Mouse (Mus musculus): ENCODE data around the gene Msx2. TPM values are rescaled to one million over a fixed set of nuclear protein-coding genes. Genes with fewer than 3 reads are reported as not detected.
A peak's percentile ranks its signal among the peaks of the same experiment; 100 is the strongest.

Gene Msx2
- polyA plus RNA-seq, 1 experiment = 3.1 TPM

- Histone ChIP-seq H3K4me3 (ENCODE audit: low read depth, low read length) (no peak overlapping the region), H3K9ac (ENCODE audit: low read depth, poor library complexity, severe bottlenecking) (no peak overlapping the region), H3K9me3 (replicated peaks; ENCODE audit: control insufficient read depth, insufficient read depth, low read length, poor library complexity, severe bottlenecking) (no peaks in the 10 kb centered on the region), H3K27me3 (ENCODE audit: control insufficient read depth, insufficient read depth, low read length, poor library complexity, severe bottlenecking) (no peaks in the 10 kb centered on the region), H3K27ac (ENCODE audit: insufficient read depth, low read length) (no peak overlapping the region), H3K4me1 (ENCODE audit: control insufficient read depth, insufficient read depth, low read length) (no peaks in the 10 kb centered on the region), H3K36me3 (ENCODE audit: control insufficient read depth, insufficient read depth, low read length, poor library complexity, severe bottlenecking) (no peaks in the 10 kb centered on the region)
- TF ChIP-seq EP300 (IDR thresholded peaks at IDR 0.05; ENCODE audit: insufficient read depth, low read depth, low read length) (no peak), POLR2A (IDR thresholded peaks at IDR 0.05; ENCODE audit: insufficient read depth, low read length) (no peak), CTCF (IDR thresholded peaks at IDR 0.05; ENCODE audit: low read depth, low read length) (no peak)
Observed at GRCm38 (mm10) chr13:53441307-53442028, 31.4 kb downstream of the Msx2 start.

- Histone ChIP-seq H3K4me3 (ENCODE audit: low read depth, low read length) (no peak overlapping the region), H3K36me3 (ENCODE audit: control insufficient read depth, insufficient read depth, low read length, poor library complexity, severe bottlenecking) (no peaks in the 10 kb centered on the region), H3K9ac (ENCODE audit: low read depth, poor library complexity, severe bottlenecking) (no peak overlapping the region), H3K27me3 (ENCODE audit: control insufficient read depth, insufficient read depth, low read length, poor library complexity, severe bottlenecking) (no peaks in the 10 kb centered on the region), H3K27ac (ENCODE audit: insufficient read depth, low read length) (no peak overlapping the region), H3K9me3 (replicated peaks; ENCODE audit: control insufficient read depth, insufficient read depth, low read length, poor library complexity, severe bottlenecking) (no peaks in the 10 kb centered on the region), H3K4me1 (ENCODE audit: control insufficient read depth, insufficient read depth, low read length) (no peaks in the 10 kb centered on the region)
- no peak for TF ChIP-seq CTCF (IDR thresholded peaks at IDR 0.05; ENCODE audit: low read depth, low read length)
- no peak for TF ChIP-seq EP300 (IDR thresholded peaks at IDR 0.05; ENCODE audit: insufficient read depth, low read depth, low read length)
- TF ChIP-seq POLR2A (IDR thresholded peaks at IDR 0.05; ENCODE audit: insufficient read depth, low read length) = no peak
Observed at GRCm38 (mm10) chr13:53439957-53440356, 32.9 kb downstream of the Msx2 start.

DNA sequence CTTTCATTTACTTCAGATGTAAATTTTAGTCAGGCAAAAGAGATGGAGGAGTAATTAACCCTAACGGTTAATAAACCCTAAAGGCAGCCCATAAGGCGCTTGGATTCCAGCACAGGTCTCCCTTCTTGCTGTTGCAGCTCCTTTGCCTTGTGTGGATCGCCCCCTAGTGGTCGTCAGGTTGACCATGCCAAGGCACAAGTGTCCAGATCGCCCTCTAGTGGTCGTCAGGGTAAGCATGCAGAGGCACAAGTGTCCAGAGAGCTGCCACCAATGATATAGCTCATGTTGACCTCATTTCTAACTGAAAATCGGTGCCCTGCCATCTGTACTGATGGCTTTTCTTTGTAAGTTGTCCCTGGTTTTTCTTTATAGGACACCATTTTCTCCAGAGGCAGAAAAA is 46.4 kb downstream of the Msx2 start:
- no peaks in the 10 kb centered on the region for H3K4me1 ChIP-seq (ENCODE audit: control insufficient read depth, insufficient read depth, low read length)
- no peak overlapping the region for H3K9ac ChIP-seq (ENCODE audit: low read depth, poor library complexity, severe bottlenecking)
- no peaks in the 10 kb centered on the region for H3K36me3 ChIP-seq (ENCODE audit: control insufficient read depth, insufficient read depth, low read length, poor library complexity, severe bottlenecking)
- TF ChIP-seq EP300 (IDR thresholded peaks at IDR 0.05; ENCODE audit: insufficient read depth, low read depth, low read length) = peak; percentile 57; the same call in 1 of the 2 replicates
- TF ChIP-seq CTCF (IDR thresholded peaks at IDR 0.05; ENCODE audit: low read depth, low read length) = peak; percentile 100
- TF ChIP-seq POLR2A (IDR thresholded peaks at IDR 0.05; ENCODE audit: insufficient read depth, low read length) = no peak
- no peak overlapping the region for H3K27ac ChIP-seq (ENCODE audit: insufficient read depth, low read length)
- H3K27me3 ChIP-seq (ENCODE audit: control insufficient read depth, insufficient read depth, low read length, poor library complexity, severe bottlenecking) = no peaks in the 10 kb centered on the region
- no peak overlapping the region for H3K4me3 ChIP-seq (ENCODE audit: low read depth, low read length)
- H3K9me3 ChIP-seq (replicated peaks; ENCODE audit: control insufficient read depth, insufficient read depth, low read length, poor library complexity, severe bottlenecking) = no peaks in the 10 kb centered on the region; the same call in 1 of the 2 replicates

DNA sequence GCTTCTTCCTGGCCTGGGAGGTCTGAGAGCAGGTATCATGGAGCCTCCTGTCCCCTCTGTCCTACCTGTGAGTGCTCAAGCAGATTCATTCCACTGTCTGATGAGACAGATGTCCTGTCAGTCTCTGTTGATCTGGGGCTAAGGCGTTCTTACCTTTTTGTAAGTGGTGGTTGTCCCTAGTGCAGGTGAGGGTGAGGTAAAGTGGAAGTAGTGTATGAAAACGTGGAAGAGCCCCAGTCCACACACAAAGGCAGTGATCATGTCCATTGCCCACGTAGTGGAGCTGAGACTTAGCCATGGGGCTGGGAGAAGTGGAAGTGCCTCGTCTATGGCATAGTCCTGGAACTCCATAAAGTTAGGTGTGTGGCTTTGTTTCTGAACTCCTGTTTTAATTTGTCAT is 51.7 kb downstream of the Msx2 start:
- H3K4me1 ChIP-seq (ENCODE audit: control insufficient read depth, insufficient read depth, low read length) = no peaks in the 10 kb centered on the region
- H3K9ac ChIP-seq (ENCODE audit: low read depth, poor library complexity, severe bottlenecking) = no peak overlapping the region
- H3K9me3 ChIP-seq (replicated peaks; ENCODE audit: control insufficient read depth, insufficient read depth, low read length, poor library complexity, severe bottlenecking) = no peaks in the 10 kb centered on the region
- no peaks in the 10 kb centered on the region for H3K36me3 ChIP-seq (ENCODE audit: control insufficient read depth, insufficient read depth, low read length, poor library complexity, severe bottlenecking)
- no peaks in the 10 kb centered on the region for H3K27me3 ChIP-seq (ENCODE audit: control insufficient read depth, insufficient read depth, low read length, poor library complexity, severe bottlenecking)
- no peak overlapping the region for H3K27ac ChIP-seq (ENCODE audit: insufficient read depth, low read length)
- no peak overlapping the region for H3K4me3 ChIP-seq (ENCODE audit: low read depth, low read length)
- no peak for TF ChIP-seq CTCF (IDR thresholded peaks at IDR 0.05; ENCODE audit: low read depth, low read length)
- TF ChIP-seq EP300 (IDR thresholded peaks at IDR 0.05; ENCODE audit: insufficient read depth, low read depth, low read length) = no peak
- no peak for TF ChIP-seq POLR2A (IDR thresholded peaks at IDR 0.05; ENCODE audit: insufficient read depth, low read length)

DNA sequence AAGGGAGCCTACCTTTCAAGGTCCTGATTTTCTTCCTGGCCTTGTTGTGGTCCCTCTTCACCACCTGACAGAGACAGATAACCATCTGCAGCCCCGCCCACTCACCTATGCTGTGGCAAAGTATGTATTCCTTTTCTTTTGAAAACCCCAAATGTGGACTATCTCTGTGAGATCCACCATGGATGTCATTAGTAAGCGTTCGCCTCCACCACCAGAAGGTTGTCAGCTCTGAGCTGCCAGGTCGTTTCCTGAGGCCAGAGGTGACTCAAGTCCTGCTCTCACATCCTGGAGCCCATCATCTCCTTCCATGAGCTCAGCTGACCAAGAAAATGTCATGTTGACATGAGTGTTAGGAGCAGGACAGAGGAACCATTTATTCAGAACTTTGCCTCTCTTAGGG is 52.1 kb downstream of the Msx2 start:
- no peaks in the 10 kb centered on the region for H3K27me3 ChIP-seq (ENCODE audit: control insufficient read depth, insufficient read depth, low read length, poor library complexity, severe bottlenecking)
- no peaks in the 10 kb centered on the region for H3K9me3 ChIP-seq (replicated peaks; ENCODE audit: control insufficient read depth, insufficient read depth, low read length, poor library complexity, severe bottlenecking)
- no peak overlapping the region for H3K9ac ChIP-seq (ENCODE audit: low read depth, poor library complexity, severe bottlenecking)
- no peak overlapping the region for H3K27ac ChIP-seq (ENCODE audit: insufficient read depth, low read length)
- TF ChIP-seq POLR2A (IDR thresholded peaks at IDR 0.05; ENCODE audit: insufficient read depth, low read length) = no peak
- TF ChIP-seq CTCF (IDR thresholded peaks at IDR 0.05; ENCODE audit: low read depth, low read length) = no peak
- no peak for TF ChIP-seq EP300 (IDR thresholded peaks at IDR 0.05; ENCODE audit: insufficient read depth, low read depth, low read length)
- no peak overlapping the region for H3K4me3 ChIP-seq (ENCODE audit: low read depth, low read length)
- H3K4me1 ChIP-seq (ENCODE audit: control insufficient read depth, insufficient read depth, low read length) = no peaks in the 10 kb centered on the region
- no peaks in the 10 kb centered on the region for H3K36me3 ChIP-seq (ENCODE audit: control insufficient read depth, insufficient read depth, low read length, poor library complexity, severe bottlenecking)

GRCm38 (mm10) chr13:53419681-53420080 is 53.2 kb downstream of the Msx2 start:
- no peak for TF ChIP-seq CTCF (IDR thresholded peaks at IDR 0.05; ENCODE audit: low read depth, low read length)
- no peak for TF ChIP-seq EP300 (IDR thresholded peaks at IDR 0.05; ENCODE audit: insufficient read depth, low read depth, low read length)
- no peak for TF ChIP-seq POLR2A (IDR thresholded peaks at IDR 0.05; ENCODE audit: insufficient read depth, low read length)
- no peak overlapping the region for H3K4me3 ChIP-seq (ENCODE audit: low read depth, low read length)
- no peaks in the 10 kb centered on the region for H3K9me3 ChIP-seq (replicated peaks; ENCODE audit: control insufficient read depth, insufficient read depth, low read length, poor library complexity, severe bottlenecking)
- H3K4me1 ChIP-seq (ENCODE audit: control insufficient read depth, insufficient read depth, low read length) = no peaks in the 10 kb centered on the region
- H3K27me3 ChIP-seq (ENCODE audit: control insufficient read depth, insufficient read depth, low read length, poor library complexity, severe bottlenecking) = no peaks in the 10 kb centered on the region
- H3K36me3 ChIP-seq (ENCODE audit: control insufficient read depth, insufficient read depth, low read length, poor library complexity, severe bottlenecking) = no peaks in the 10 kb centered on the region
- no peak overlapping the region for H3K27ac ChIP-seq (ENCODE audit: insufficient read depth, low read length)
- H3K9ac ChIP-seq (ENCODE audit: low read depth, poor library complexity, severe bottlenecking) = no peak overlapping the region
